Mouse (Mus musculus): ENCODE data around the gene Plekha1. TPM values are rescaled to one million over a fixed set of nuclear protein-coding genes. Genes with fewer than 3 reads are reported as not detected.

The Plekha1 gene
- polyA plus RNA-seq, 1 experiment = 63.3 TPM

GRCm38 (mm10) chr7:130884161-130884560 lies 18.6 kb downstream of the Plekha1 start:
- peak; percentile 49 for DNase-seq
- Histone ChIP-seq H3K27me3 (replicated peaks; ENCODE audit: control insufficient read depth, insufficient read depth, low read length) (no peaks in the 10 kb centered on the region), H3K27ac (ENCODE audit: insufficient read depth, low read depth, low read length) (no peak overlapping the region), H3K4me3 (ENCODE audit: insufficient read depth, low read depth, low read length) (no peak overlapping the region), H3K4me1 (ENCODE audit: control insufficient read depth, insufficient read depth, low read length) (peaks cover 9% of the 10 kb centered on the region; the same call in 1 of the 2 replicates), H3K36me3 (ENCODE audit: control insufficient read depth, insufficient read depth, low read length) (peaks cover 7% of the 10 kb centered on the region)
- TF ChIP-seq CTCF (conservative IDR thresholded peaks at IDR 0.05; ENCODE audit: insufficient read depth, insufficient read length, low read depth, low read length) = no peak
- no peak for TF ChIP-seq POLR2A (IDR thresholded peaks at IDR 0.05; ENCODE audit: low read depth, low read length)
- WGBS = 69% methylated on average over 2 of the region's 2 CpGs

GRCm38 (mm10) chr7:130886246-130886645 lies 20.7 kb downstream of the Plekha1 start:
- TF ChIP-seq POLR2A (IDR thresholded peaks at IDR 0.05; ENCODE audit: low read depth, low read length) (no peak), CTCF (conservative IDR thresholded peaks at IDR 0.05; ENCODE audit: insufficient read depth, insufficient read length, low read depth, low read length) (no peak)
- Histone ChIP-seq H3K27ac (ENCODE audit: insufficient read depth, low read depth, low read length) (no peak overlapping the region), H3K36me3 (ENCODE audit: control insufficient read depth, insufficient read depth, low read length) (peaks cover 7% of the 10 kb centered on the region), H3K4me1 (ENCODE audit: control insufficient read depth, insufficient read depth, low read length) (peaks cover 11% of the 10 kb centered on the region; the same call in 1 of the 2 replicates), H3K27me3 (replicated peaks; ENCODE audit: control insufficient read depth, insufficient read depth, low read length) (no peaks in the 10 kb centered on the region), H3K4me3 (ENCODE audit: insufficient read depth, low read depth, low read length) (no peak overlapping the region)
- DNase-seq = no peak
- 65% methylated on average over 3 of the region's 3 CpGs for WGBS

DNA sequence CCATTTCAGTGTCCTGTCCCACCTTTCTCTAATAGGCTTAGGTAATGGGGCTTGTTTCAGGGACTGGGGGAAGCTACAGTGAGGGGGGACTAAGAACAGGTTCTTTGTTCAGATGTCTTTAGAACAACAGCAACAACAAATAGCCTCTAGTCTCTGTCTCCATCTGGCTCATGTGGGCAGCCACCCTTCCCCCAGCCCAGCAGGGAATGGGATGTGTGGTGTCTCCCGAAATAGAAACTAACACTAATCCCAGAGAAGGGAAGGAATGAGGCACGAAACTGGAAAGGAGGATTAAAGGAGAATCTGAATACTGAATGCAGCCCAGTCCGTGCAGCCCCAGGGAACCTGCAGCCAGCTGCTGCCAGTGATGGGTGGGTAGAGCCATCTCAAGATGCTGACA lies 22.4 kb downstream of the Plekha1 start:
- no peaks in the 10 kb centered on the region for H3K27me3 ChIP-seq (replicated peaks; ENCODE audit: control insufficient read depth, insufficient read depth, low read length)
- no peak overlapping the region for H3K4me3 ChIP-seq (ENCODE audit: insufficient read depth, low read depth, low read length)
- TF ChIP-seq CTCF (conservative IDR thresholded peaks at IDR 0.05; ENCODE audit: insufficient read depth, insufficient read length, low read depth, low read length) (no peak), POLR2A (IDR thresholded peaks at IDR 0.05; ENCODE audit: low read depth, low read length) (no peak)
- 60% methylated on average over 3 of the region's 3 CpGs for WGBS
- peaks cover 3% of the 10 kb centered on the region for H3K36me3 ChIP-seq (ENCODE audit: control insufficient read depth, insufficient read depth, low read length)
- peak overlapping the region; percentile 46 for H3K27ac ChIP-seq (ENCODE audit: insufficient read depth, low read depth, low read length)
- peaks cover 11% of the 10 kb centered on the region; the same call in 1 of the 2 replicates for H3K4me1 ChIP-seq (ENCODE audit: control insufficient read depth, insufficient read depth, low read length)
- DNase-seq = no peak

- H3K4me1 ChIP-seq (ENCODE audit: control insufficient read depth, insufficient read depth, low read length) = peaks cover 15% of the 10 kb centered on the region; the same call in 1 of the 2 replicates
- no peak overlapping the region for H3K27ac ChIP-seq (ENCODE audit: insufficient read depth, low read depth, low read length)
- no peak overlapping the region for H3K4me3 ChIP-seq (ENCODE audit: insufficient read depth, low read depth, low read length)
- WGBS = 30% methylated on average over 2 of the region's 2 CpGs
- no peaks in the 10 kb centered on the region for H3K27me3 ChIP-seq (replicated peaks; ENCODE audit: control insufficient read depth, insufficient read depth, low read length)
- no peaks in the 10 kb centered on the region; the same call in 1 of the 2 replicates for H3K36me3 ChIP-seq (ENCODE audit: control insufficient read depth, insufficient read depth, low read length)
- TF ChIP-seq POLR2A (IDR thresholded peaks at IDR 0.05; ENCODE audit: low read depth, low read length) (no peak), CTCF (conservative IDR thresholded peaks at IDR 0.05; ENCODE audit: insufficient read depth, insufficient read length, low read depth, low read length) (no peak)
- DNase-seq = peak; percentile 24
Observed at GRCm38 (mm10) chr7:130890871-130891270, 25.3 kb downstream of the Plekha1 start.

DNA sequence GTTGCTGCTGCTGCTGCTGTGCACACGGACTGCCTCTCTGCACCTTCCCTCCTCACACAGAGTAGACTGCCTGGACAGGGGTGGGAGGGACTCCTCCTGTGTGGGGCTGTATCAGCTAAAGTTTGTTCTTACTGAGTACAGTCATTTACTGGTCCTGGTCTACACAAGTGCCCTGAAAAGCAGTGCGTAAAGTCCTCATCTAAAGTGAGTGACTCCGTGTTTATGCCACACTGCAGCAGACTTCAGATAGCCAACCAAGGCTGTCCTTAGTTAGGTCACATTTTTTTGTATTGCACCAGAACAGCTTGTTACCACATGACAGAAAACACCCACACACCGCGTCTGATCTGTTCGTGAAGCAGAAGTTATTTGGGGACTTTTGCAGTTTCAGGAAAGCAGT lies 27.4 kb downstream of the Plekha1 start:
- peak; percentile 43 for DNase-seq
- 0 out of 2 replicates have a peak overlapping the region, but pooled peaks have one; percentile 1 for H3K27ac ChIP-seq (ENCODE audit: insufficient read depth, low read depth, low read length)

DNA sequence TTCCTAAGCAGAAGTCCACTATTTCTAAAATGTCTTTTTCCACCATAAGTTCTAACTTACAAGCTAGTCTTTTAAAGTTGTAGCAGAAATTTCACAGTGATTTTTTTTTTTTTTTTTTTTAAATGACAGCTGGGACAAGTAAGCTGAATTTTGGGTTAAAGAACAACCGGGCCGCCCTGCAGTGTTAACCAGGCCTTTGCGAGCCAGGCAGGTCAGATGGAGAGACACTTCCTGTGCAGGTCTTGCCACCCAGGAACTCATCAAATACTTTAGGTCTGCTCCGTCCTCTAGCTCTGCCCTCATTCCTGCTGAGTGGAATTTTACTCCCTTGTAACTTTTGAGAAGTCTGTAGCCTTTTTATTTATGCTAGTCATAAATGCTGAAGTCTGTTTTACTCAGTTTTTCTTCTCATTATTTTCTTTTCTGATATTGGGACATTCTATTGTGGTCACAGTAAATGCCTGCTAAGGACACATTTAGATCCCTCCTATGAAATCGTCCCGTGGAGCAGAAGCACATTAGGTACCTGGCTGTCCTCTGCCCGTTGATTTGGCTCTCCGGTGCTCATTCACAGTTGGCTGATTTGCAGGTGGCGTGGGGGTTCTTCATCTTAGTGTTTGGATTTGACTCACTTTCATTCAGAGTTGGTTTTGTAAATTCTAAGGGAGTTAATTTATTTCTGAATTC lies 29.5 kb downstream of the Plekha1 start:
- Histone ChIP-seq H3K27ac (ENCODE audit: insufficient read depth, low read depth, low read length) (no peak overlapping the region; the same call in 1 of the 2 replicates), H3K27me3 (replicated peaks; ENCODE audit: control insufficient read depth, insufficient read depth, low read length) (no peaks in the 10 kb centered on the region)

More for the DNA sequence above, 27.4 kb downstream of the Plekha1 start:
- H3K4me1 ChIP-seq (ENCODE audit: control insufficient read depth, insufficient read depth, low read length) = peaks cover 12% of the 10 kb centered on the region; the same call in 1 of the 2 replicates
- no peak for TF ChIP-seq CTCF (conservative IDR thresholded peaks at IDR 0.05; ENCODE audit: insufficient read depth, insufficient read length, low read depth, low read length)
- no peaks in the 10 kb centered on the region for H3K27me3 ChIP-seq (replicated peaks; ENCODE audit: control insufficient read depth, insufficient read depth, low read length)
- WGBS = 56% methylated on average over 6 of the region's 6 CpGs
- H3K36me3 ChIP-seq (ENCODE audit: control insufficient read depth, insufficient read depth, low read length) = peaks cover 4% of the 10 kb centered on the region; the same call in 1 of the 2 replicates
- H3K4me3 ChIP-seq (ENCODE audit: insufficient read depth, low read depth, low read length) = no peak overlapping the region

DNA sequence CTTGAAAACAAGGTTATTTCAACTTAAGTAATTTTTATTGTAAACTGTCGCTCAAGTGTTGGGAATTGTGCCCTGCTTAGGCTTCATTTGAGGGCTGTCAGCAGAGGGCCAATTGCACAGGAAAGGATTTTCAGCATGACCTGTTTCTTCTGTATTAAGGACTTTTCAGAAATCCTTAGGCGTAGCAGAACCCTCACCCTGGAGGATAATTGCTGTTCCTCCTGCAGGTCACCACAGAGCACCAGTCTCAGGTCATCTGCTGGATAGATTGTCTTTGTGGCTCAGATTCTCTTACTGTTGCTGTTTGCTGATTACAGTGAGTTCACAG lies 30.0 kb downstream of the Plekha1 start:
- WGBS = 44% methylated on average over 2 of the region's 2 CpGs
- H3K36me3 ChIP-seq (ENCODE audit: control insufficient read depth, insufficient read depth, low read length) = peaks cover 4% of the 10 kb centered on the region; the same call in 1 of the 2 replicates
- no peak for TF ChIP-seq CTCF (conservative IDR thresholded peaks at IDR 0.05; ENCODE audit: insufficient read depth, insufficient read length, low read depth, low read length)
- no peak for TF ChIP-seq POLR2A (IDR thresholded peaks at IDR 0.05; ENCODE audit: low read depth, low read length)

More for the DNA sequence above, 29.5 kb downstream of the Plekha1 start:
- DNase-seq = peak; percentile 86
- Histone ChIP-seq H3K4me1 (ENCODE audit: control insufficient read depth, insufficient read depth, low read length) (peaks cover 8% of the 10 kb centered on the region; the same call in 1 of the 2 replicates), H3K4me3 (ENCODE audit: insufficient read depth, low read depth, low read length) (no peak overlapping the region), H3K36me3 (ENCODE audit: control insufficient read depth, insufficient read depth, low read length) (peaks cover 4% of the 10 kb centered on the region; the same call in 1 of the 2 replicates)
- 31% methylated on average over 9 of the region's 9 CpGs for WGBS
- TF ChIP-seq POLR2A (IDR thresholded peaks at IDR 0.05; ENCODE audit: low read depth, low read length) = no peak
- TF ChIP-seq CTCF (conservative IDR thresholded peaks at IDR 0.05; ENCODE audit: insufficient read depth, insufficient read length, low read depth, low read length) = no peak

More for the DNA sequence above, 30.0 kb downstream of the Plekha1 start:
- peak; percentile 23 for DNase-seq
- Histone ChIP-seq H3K27ac (ENCODE audit: insufficient read depth, low read depth, low read length) (peak overlapping the region; percentile 9; the same call in 1 of the 2 replicates), H3K4me3 (ENCODE audit: insufficient read depth, low read depth, low read length) (no peak overlapping the region), H3K27me3 (replicated peaks; ENCODE audit: control insufficient read depth, insufficient read depth, low read length) (no peaks in the 10 kb centered on the region), H3K4me1 (ENCODE audit: control insufficient read depth, insufficient read depth, low read length) (peaks cover 8% of the 10 kb centered on the region; the same call in 1 of the 2 replicates)

Data from kidney, adult 2 months (tissue).